Mouse (Mus musculus): Measurements from ENCODE around the gene Git1. TPM values are rescaled to one million over a fixed set of nuclear protein-coding genes. Genes with fewer than 3 reads are reported as not detected.
A peak's percentile ranks its signal among the peaks of the same experiment; 100 is the strongest.
"Not testable (repeated sequence)": the region's sequence is repeated elsewhere in the genome, so short reads cannot be mapped to it uniquely, and the experiment has no call there.

The Git1 gene
- polyA plus RNA-seq, 1 experiment from 2014 or later: 6.7 TPM

DNA sequence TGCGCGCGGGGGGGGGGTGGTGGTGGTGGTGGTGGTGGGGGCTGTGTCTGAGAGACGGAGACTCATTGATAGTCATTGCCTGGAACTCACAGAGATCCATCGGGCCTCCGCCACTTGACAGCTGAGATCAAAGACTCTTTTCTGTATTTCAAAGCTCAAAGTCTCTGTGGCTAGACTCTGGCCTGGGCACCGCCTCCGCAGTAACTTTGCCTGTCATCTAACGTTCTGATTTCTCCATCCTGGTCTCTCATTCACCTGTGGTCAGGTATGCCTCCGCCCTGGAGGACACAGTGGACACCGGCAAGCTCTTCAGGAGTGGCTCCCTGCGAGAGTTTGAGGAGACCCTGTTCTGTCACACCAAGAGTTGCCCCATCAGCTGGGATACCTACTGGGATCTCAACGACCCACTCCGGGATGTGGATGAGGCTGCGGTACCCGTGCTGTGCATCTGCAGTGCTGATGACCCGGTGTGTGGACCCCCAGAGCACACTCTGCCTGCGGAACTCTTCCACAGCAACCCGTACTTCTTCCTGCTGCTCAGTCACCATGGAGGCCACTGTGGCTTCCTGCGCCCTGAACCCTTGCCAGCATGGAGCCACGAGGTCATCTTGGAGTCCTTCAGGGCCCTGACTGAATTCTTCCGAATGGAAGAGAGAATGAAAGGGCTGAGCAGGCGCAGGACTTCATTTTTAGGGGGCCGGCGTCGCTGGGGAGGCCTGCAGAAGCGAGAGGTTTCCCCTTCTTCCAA, 24.9 kb downstream of the Git1 start:
- DNase-seq (ENCODE audit: low spot score): peak; percentile 47

GRCm38 (mm10) chr11:77519043-77519442, 25.7 kb downstream of the Git1 start, which contains the start of gene Gm10392:
Gene Gm10392 (minus strand): TSS chr11:77519198.
- peak; percentile 92 for DNase-seq (ENCODE audit: low spot score)

- DNase-seq (ENCODE audit: low spot score): peak; percentile 53
These were observed 27.5 kb downstream of the Git1 start for GRCm38 (mm10) chr11:77520601-77521529.

GRCm38 (mm10) chr11:77525804-77526486, 32.6 kb downstream of the Git1 start:
- DNase-seq (ENCODE audit: low spot score): no peak

DNA sequence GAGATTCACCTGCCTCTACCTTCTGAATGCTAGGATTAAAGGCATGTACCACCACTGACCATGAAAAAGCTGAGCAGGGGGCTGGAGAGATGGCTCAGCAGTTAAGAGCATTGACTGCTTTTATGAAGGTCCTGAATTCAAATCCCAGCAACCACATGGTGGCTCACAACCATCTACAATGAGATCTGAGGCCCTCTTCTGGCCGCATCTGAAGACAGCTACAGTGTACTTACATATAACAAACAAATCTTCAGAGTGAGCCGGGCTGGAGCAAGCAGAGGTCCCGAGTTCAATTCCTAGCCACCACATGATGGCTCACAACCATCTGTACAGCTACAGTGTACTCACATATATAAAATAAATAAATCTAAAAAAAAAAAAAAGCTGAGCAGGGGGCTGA, 35.1 kb downstream of the Git1 start:
- not testable (repeated sequence) for DNase-seq (ENCODE audit: low spot score)

DNA sequence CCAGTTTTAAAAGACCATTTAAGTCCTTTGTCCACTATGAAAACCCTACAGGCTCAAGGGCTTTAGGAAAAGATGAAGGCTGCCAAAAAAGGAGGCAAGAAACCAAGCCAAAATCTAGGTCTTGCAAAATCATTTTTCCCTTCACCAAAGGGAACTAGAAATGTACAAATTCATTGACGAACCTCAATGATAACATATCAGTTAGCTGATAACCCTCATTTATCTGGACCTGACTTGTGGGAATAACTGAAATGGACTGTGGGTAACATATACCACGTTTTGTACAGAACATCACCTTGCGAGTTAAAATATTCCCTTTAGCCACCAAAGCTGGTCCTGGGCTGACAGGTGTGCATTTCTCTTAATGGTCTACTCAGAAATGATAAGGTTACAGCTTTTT, 36.3 kb downstream of the Git1 start:
- no peak for DNase-seq (ENCODE audit: low spot score)

- DNase-seq (ENCODE audit: low spot score): no peak
These were observed 37.5 kb downstream of the Git1 start for GRCm38 (mm10) chr11:77530862-77531261.

- DNase-seq (ENCODE audit: low spot score): no peak
These were observed 39.0 kb downstream of the Git1 start for GRCm38 (mm10) chr11:77532202-77532846.

DNA sequence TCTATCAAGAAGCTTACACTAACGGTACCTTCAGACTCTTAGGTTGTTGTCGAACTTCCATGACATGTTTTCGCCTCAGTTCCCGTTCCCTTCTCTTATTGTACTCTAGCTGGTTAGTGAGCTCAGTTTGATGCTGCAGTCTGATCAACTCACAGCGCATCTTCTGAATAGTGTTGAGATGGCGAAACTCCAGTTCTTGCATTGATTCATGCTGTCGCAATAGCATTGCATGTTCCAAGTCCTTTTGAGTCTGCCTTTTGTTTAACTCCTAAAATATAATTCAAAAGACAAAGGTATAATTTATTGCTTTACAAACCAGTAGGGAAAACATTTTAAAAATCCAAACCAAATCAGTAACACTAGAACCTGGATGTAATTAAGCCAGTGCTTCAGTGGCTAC, 51.9 kb downstream of the Git1 start:
- no peak for DNase-seq (ENCODE audit: low spot score)

Other genes starting within 250 kb of the Git1 start
- gene Coro6, start 31.2 kb upstream of the Git1 start, polyA plus RNA-seq (2015; fragmentation: Nextera tagmentation; extraction: Ambion mirVana): not detected in 2 replicates
- gene Ankrd13b, start 3.9 kb upstream of the Git1 start, polyA plus RNA-seq (2015; fragmentation: Nextera tagmentation; extraction: Ambion mirVana): 3.1 TPM in 2 replicates
- gene Abhd15, start 21.6 kb downstream of the Git1 start, polyA plus RNA-seq (2015; fragmentation: Nextera tagmentation; extraction: Ambion mirVana): 16.8 and 22.7 TPM in 2 replicates
- 39.4 and 45.1 TPM in 2 replicates for gene Trp53i13, start 22.4 kb downstream of the Git1 start, polyA plus RNA-seq (2015; fragmentation: Nextera tagmentation; extraction: Ambion mirVana)
- gene Gm10392, start 25.6 kb downstream of the Git1 start, polyA plus RNA-seq (2015; fragmentation: Nextera tagmentation; extraction: Ambion mirVana): 3.8 and 5.5 TPM in 2 replicates
- 12.9 and 16.7 TPM in 2 replicates for gene Taok1, start 114.3 kb downstream of the Git1 start, polyA plus RNA-seq (2015; fragmentation: Nextera tagmentation; extraction: Ambion mirVana)
- gene Nufip2, start 192.6 kb downstream of the Git1 start, polyA plus RNA-seq (2015; fragmentation: Nextera tagmentation; extraction: Ambion mirVana): 3.8 and 5.2 TPM in 2 replicates
- gene Cryba1, start 231.7 kb downstream of the Git1 start, polyA plus RNA-seq (2015; fragmentation: Nextera tagmentation; extraction: Ambion mirVana): 0.79 TPM in 1 of 2 replicates, not detected in the other